Mouse (Mus musculus): ENCODE data around the gene Thbs3. TPM values are rescaled to one million over a fixed set of nuclear protein-coding genes. Genes with fewer than 3 reads are reported as not detected.
A peak's percentile ranks its signal among the peaks of the same experiment; 100 is the strongest.

Thbs3 gene
- polyA plus RNA-seq, 2 experiments from 2014 or later, result 0.22 to 2.4 TPM

DNA sequence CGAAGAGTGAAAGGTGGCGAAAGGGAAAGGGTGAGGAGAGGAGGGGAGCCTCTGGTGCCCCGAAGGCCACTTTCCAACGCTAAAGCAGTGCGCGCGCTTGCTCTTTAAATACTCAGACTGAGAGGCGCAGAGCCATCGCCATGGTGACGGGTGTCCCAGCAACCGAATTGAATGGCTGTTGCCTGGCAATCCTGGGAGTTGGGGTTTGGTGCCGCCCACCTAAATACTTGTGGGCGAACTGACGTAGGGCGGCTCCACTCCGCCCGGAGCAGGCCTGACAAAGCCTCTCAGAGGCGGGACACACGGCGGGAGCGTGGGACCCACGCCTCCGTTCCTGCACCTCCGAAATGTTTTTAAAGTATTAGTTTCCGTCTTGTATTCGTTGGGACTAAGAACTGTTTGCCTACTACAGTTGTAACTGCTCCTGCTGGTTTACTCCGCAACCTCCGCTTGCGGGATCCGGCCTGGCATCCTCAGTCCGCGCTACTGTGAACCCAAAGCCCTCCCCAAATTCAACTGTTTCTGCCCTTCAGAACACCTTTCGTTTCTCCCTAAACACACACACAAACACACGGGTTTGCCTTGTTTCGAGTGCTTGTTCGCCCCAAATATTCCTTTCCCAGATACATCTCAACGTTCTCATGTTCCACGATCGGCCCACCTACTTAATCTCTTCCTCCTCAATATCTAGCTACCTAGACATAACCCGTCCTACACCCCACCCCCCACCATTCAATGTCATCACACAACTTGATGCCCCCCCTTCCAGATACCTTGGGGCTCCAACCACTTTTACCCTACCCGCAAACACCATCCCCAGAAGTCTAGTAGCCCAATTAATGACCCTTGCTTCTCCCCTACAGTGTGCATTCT, 12.6 kb downstream of the Thbs3 start:
- ATAC-seq, result peak; percentile 62

DNA sequence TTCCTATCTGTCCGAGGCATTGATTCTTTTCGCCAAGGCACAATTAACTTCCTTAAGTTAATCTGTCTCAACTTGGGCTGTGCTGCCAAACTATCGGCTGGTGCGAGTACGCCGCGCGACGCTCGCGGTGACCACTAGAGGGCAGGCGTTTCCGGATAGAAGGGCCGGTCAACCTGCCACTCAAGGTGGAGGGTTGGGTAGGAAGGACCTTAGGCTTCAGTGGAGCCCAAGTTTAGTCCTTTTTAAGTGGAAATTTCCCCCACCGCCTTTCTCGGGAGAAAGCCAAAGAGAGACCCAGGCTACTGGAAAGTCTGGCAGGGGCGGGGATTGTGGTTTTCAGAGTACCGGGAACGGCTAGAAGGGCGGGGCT, 13.2 kb downstream of the Thbs3 start:
- ATAC-seq, result peak; percentile 52

DNA sequence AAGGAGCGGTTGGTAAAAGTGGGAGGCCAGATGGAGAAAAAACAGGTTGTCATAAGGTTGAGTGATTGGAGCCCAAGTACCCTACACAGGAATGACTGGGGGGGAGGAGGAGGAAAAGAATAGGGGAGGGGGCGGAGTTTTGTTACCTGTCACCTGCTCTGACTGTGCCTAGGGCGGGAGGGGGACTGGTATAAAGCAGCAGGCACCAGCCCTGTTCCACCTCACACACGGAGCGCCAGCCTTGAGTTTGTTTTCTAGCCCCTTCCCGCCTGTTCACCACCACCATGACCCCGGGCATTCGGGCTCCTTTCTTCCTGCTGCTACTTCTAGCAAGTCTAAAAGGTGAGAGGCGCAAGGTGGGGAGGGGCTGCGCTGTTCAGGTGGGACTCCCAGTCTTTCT, 13.9 kb downstream of the Thbs3 start, which contains the start of gene Muc1:
Muc1 (plus strand) TSS at position 222 of the 400 bp plus-strand sequence.
- no peak for ATAC-seq

DNA sequence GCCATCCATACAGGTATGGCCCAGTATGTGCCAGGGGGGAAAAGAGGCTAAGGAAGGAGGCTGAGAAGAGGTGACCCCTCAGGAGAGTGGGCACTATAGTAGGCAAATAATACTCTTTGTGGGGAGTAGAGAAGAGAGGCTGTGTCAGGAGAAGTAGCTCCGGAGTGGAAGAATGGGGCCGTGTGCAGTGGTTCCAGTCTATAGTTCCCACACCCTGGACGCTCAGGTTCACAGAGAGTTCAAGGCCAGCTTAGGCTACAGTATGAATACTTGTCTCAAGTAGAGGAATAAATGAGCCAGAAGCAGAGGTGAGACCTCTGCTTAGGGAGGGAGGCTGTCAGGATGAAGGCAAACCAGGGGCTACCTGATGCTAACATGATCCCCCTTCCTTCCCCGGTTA, 14.3 kb downstream of the Thbs3 start:
- no peak for ATAC-seq

DNA sequence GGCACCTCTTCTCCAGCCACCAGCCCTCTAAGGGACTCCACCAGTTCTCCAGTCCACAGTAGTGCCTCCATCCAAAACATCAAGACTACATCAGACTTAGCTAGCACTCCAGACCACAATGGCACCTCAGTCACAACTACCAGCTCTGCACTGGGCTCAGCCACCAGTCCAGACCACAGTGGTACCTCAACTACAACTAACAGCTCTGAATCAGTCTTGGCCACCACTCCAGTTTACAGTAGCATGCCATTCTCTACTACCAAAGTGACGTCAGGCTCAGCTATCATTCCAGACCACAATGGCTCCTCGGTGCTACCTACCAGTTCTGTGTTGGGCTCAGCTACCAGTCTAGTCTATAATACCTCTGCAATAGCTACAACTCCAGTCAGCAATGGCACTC, 15.6 kb downstream of the Thbs3 start:
- ATAC-seq, result no peak

DNA sequence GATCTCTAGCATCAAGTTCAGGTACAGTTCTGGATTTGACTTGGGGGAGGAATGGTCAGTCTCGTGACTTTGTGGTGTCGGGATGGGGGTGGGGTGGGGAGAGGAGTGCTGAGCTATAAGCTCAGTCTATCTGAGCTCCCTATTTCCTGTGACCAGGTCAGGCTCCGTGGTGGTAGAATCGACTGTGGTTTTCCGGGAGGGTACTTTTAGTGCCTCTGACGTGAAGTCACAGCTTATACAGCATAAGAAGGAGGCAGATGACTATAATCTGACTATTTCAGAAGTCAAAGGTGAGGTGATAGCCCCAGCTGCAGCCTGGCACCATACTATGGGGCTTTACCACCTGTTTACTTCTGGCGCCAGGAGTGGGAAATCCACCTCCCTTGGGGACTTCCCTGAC, 16.4 kb downstream of the Thbs3 start:
- ATAC-seq, result peak; percentile 56

DNA sequence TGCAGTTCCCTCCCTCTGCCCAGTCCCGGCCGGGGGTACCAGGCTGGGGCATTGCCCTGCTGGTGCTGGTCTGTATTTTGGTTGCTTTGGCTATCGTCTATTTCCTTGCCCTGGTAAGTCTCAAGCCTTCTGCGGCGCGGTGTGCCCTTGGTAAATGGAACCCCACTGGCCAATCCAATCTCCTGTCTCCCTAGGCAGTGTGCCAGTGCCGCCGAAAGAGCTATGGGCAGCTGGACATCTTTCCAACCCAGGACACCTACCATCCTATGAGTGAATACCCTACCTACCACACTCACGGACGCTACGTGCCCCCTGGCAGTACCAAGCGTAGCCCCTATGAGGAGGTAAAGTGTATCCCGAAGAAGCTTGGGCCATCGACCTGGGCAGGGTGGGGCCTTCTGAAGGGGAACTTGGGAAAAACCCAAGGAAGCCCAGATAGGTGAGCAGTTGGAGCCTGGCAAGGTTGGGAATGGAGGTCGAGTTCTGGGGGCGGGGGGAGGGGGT, 16.8 kb downstream of the Thbs3 start:
- ATAC-seq, result no peak

DNA sequence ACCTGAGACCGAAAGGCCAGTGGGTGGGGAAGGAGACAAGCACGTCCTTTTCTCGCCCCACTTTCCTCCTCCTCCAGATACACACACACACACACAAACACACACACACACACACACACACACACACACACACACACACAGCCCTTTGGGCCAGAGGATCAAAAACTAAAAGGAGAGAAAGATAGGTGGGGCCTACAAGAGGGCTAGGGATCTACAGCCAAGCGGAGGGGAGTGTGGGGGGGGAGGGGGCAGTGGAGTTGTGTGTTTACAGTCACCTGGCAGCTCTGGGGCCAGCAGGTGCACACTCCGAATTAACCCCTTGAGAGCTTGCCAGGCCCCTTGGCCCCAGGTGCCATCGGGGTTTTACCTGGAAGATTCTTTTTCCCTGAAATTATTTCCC, 17.6 kb downstream of the Thbs3 start:
- no peak for ATAC-seq

DNA sequence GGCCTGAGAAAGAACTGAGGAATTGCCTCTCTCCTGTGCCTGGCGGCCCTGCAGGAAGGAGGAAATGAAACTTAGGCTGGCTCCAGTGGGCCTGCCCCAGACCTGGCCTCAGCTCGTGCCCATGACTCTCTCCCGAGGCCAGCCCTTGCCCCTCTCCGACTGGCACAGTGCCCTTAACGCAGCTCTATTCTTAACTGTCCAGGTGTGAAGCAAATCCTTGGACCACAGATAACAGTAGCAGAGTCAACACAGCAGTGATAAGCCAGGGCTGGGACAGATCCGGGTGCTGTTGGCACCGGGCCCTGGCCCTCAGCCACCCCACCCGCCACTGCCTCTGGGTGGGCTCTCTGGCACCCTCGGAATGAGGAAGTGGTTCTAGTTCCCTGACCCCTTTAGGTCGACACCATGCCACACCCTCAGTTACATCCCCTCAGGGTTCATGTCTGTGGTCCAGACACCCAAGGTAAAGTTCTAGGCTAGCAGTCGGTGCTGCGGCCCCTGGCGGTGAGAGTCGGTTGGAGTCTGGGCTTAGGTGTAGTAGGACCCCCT, 18.7 kb downstream of the Thbs3 start:
- ATAC-seq, result no peak

DNA sequence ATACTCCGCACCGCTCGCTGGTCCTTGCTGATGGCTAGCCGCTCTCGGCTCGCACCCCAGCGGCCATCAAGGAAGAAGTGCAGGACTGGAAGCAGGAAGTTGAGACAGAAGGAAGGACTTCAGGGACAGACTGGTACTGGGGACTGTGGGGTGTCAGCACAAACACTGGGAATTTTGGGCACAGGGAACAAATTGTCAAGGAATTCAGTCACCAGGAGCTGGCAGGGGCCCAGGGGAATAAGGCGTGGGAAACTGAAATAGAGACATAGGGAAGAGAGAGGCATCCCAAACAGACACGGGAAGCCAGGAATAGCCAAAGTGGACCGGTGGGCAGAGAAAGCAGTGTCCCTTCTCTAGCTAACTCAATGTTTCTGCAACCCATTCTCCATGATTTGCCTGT, 21.5 kb downstream of the Thbs3 start:
- no peak for ATAC-seq

DNA sequence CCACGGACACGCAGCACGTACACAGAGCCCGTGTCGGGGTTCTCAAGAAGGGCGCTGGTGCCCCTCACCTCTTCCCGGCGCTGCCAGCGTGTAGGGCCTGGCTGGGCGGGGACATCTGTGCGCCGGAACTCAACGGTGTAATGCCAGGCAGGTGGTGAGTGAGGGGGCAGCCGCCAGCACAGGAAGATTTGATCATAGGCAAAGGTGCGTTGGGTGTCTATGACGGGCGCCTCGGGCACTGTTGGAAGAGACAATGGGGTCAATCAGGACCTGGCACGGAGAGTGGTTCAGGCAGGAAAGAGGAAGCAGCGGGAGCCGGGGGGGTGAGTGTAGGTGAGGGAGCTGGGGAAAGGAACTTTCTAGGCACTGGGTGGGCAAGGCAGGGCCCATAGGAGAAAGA, 22.7 kb downstream of the Thbs3 start:
- ATAC-seq, result no peak

DNA sequence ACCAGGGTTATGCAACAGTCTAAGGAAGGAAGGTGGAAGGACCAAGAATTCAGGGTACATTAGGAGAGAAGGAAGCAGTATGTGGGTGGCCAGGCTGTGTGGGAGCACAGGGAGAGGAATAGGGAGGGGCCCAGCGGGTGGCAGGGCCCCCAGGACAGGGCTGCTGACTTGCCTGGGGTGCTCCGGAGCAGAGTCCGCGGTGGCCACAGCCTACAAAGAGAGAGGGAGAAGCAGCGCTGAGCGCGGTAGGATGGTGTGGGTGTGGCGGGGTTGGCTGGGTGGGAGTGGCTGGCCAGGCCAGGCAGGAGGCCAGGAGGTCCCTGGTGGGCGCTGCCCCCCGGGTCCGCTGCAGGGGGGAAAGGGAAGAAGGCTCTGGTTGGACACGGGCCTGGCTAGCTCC, 23.5 kb downstream of the Thbs3 start:
- ATAC-seq, result no peak

DNA sequence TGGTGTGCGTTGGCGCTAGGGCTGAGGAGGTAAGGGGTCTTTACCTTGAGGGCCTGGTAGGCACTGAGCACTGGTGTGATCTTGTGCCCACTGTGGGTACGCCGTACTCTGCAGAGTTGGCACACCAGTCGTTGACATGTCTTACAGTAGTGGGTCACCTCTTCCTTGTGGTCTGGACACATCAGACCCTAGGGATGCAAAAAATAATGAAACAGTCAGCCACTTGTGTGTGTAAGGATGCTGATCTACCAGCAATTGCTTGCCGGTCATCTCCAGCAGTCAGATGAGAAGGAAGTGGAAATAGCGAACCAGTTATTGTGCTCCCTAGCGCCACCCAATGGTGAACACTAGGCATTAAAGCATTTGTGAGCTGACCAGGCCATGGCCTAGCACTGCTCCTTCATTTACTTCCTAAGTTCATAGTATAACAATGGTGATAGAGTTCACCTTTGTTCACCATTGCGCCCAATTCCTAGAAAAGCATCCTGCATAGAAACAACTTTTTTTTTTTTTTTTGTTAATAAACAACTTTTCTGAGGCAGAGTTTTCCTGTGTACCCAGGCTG, 27.4 kb downstream of the Thbs3 start:
- no peak for ATAC-seq

DNA sequence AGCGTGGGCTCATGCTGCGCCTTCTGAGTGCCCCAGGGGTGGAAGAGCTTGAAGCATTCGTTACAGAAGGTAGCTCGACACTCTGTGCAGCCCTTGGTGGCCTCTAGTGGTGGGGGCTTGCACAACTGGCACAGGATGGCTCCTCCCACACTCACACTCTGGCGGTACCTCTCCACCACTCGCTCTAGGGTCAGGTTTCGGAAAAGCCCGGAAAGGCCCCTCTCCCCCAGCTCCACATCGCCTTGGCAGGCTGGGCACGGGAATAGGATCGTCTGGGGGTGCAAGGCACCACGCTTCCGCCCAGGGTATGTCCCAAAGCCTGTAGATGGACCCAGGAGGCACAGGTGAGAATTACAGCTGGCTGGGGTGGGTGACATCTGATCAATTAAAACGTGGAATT, 28.6 kb downstream of the Thbs3 start:
- peak; percentile 51 for ATAC-seq

DNA sequence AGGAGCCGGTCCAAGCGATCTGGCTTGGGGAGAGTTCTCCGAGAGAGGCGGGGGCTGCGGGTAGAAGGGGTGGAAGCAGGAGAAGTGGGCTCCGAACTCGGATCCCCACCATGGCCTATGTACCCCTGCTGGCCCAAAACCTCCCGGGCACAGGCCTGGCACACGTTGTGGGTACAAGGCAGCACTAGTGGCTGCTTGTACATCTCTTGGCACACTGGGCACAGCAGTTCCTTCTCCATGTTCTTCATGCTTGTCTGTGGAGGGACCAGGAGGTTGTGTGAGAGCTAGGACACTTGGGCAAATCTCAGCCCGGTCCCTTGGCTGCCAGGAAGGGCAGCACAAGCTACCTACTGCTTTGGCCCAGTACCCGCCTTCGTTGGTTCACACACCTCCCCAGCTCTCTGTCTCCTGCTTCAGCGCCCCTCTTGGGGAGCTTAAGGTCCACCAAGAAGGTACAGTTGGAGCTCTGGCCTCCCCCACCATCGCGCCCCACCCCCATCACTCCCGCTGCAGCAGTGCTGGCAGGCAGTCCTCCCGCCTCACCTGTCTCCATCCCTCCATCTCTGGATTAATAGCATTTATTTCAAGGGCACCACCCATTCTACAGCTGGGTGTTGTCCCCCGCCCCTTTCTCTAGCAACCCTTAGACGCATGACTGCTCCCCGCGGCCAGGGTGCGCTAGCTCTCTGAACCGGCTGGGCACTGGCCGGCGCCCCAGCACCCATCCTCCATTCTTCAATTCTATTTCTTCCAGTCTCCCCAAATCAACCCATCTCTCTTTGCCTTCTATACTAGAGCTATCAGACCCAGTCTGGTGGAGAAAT, 29.4 kb downstream of the Thbs3 start:
- no peak for ATAC-seq

DNA sequence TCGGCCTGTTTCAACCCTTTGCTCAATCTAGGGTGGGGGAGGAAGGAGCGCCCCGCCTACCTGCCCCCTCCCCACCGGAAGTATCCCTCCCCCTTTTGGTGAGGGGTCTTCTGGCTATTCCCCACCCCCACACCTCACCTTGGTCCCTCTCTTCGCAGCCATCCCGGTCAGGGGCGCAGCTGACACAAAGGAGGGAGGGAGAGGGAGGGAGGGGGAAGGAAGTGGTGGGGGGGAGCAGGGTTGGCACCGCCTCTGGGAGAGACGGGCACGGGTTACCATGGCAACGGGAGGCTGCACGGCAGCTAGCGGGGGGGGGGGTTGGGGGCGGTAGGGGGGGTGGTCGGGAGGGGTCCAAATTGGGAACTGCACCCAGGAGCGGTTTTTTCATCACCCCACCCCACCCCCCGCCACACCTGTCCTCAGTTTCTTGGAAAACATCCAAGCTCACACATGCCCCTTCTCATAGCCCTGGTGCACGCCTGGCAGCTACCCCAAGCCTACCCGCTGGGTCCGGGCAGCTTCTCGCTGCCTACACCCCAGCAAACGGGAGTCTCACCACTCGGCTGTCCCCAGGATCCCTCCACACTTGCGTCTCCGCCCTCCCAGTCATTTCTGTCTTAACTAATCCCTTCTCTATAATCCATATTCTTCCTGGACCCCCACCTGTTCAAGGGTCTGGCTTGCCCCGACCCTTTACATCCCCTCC, 30.2 kb downstream of the Thbs3 start:
- ATAC-seq, result no peak

DNA sequence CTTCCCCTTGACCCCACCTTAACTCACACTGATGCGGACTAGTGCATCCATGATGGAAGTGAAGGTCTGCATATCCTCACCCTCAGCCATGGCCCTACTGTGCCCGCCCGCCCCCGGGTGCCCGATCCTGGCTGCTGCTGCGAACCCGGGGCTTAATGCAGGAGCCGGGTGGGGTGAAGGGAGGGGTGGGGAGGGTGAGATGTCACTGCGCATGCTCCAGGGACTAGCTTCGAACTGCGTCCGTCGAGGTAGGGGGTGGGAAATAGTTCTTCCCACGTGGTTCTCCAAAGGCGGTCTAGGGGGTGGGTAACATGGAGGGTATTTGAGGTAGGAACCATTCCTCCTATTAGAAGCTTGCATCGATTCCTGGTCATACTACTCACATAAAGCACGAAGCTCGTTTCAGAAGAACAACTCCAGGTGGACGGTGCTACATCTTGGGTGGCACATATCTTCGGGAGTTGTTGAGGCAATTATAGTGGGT, 30.8 kb downstream of the Thbs3 start, which contains the start of gene Krtcap2:
Krtcap2 (plus strand) TSS at position 279 of the 484 bp plus-strand sequence.
- no peak for ATAC-seq

DNA sequence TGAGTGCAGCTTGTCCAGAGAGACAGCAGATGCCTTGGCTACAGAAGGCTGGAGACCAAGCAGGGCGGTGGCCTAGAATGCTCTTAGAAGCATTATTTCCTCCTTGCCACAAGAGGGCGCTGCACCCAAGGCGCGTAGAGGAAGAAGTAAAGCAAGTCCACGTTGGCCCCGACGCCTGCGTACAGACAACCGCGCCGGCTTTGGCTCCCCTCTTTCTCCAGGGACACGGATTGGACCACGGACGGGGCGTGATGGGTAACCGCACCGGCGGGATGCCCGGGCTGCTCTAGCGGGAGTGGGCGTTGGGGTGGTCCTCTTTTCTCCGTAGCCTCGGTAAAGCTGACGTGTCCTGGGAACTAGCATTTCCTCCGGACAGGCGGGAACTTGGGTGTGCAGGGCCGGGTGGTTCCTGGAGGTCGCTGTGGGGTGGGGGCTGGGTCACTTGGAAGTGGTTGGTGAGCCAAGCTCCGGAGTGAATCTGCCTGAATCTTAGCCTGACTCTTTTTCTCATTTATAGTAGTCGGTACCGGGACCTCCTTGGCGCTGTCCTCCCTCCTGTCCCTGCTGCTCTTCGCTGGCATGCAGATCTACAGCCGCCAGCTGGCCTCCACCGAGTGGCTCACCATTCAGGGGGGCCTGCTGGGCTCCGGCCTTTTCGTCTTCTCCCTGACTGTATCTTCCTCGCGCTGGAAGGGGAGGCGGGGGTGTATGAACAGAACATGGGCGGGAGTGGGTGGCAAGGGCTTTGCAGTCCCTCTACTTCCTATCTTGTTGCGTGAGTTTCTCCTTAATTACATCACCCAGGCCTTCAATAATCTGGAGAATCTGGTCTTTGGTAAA, 31.5 kb downstream of the Thbs3 start, which contains the start of gene Trim46:
Trim46 (minus strand) TSS at position 49 of the 840 bp plus-strand sequence.
- peak; percentile 78 for ATAC-seq

DNA sequence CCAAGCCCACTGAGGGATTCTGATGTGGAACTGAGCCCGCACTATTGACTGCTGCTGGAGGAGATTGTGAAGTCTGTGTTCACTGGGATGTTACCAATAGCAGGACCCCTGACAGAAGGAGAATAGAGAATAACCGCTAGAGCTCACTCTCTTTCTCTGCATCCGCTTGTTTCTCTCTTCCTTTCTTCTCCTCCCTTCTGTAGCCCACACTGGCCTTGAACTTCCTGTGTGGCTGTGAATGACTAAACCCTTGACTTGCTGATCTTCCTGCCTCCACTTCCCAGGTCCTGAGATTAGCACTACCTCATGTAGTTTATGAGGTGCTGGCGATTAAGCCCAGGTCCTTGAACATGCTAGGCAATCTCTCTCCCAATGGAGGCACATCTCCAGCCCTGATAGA, 32.5 kb downstream of the Thbs3 start:
- no peak for ATAC-seq

DNA sequence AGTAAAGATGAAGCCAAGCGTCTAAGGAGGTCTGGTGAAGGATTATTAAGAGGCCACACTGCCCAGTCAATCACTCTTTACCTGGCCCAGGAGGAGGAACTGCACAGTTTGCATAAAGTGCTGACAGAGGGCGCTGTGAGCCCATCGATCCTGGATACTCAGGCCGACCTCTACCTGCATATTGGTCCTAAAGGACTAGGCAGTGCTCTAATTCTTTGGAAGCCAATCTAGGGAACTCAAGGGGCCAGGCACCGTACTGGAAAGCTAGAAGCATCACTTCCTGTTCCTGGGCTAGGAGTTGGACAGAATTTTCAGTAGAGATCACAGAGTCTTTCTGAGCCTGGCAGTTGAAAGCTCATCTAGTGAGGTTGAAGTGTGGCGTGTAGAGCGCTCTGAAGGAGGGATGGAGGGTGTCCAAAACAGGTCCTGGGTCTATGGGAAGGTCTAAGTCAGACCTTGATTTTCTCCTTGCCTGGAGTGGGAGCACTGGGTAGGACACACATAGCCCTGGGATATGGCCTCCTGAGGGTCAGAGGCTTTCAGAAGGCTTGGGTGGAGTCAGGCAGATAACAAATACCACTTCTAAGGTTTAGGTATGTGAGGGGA, 35.6 kb downstream of the Thbs3 start:
- no peak for ATAC-seq

Measured in activated CD4-positive, CD25-positive, alpha-beta regulatory T cell, adult 4 months (primary cell).